Mouse (Mus musculus): ENCODE results near the gene Gpatch8. TPM values are rescaled to one million over a fixed set of nuclear protein-coding genes. Genes with fewer than 3 reads are reported as not detected.

The Gpatch8 gene
- polyA plus RNA-seq, 1 experiment from 2014 or later: 77.6 TPM

DNA sequence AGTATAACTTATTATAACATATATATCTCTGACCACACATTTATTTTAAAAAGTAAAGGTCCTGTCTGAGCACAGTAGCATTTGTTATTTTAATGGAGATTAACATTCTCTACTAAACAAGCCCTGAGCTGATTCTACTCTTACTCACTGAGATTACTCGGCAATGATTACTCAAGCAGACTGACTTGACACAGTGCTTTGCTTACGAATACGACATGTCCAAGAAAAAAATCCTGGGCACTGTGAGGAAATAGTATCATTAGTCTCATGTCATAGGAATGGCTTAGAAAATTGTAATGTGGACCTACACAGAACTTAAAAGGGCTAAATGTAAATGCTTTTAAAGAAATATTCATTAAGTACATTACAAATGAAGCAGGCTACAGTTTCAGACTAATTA lies 20.0 kb downstream of the Gpatch8 start:
- H3K4me2 ChIP-seq (replicated peaks): no peak overlapping the region
- ATAC-seq (replicated peaks): no peak
- no peaks in the 10 kb centered on the region for H3K9me3 ChIP-seq
- H3K27me3 ChIP-seq: no peaks in the 10 kb centered on the region
- H3K27ac ChIP-seq (replicated peaks): 0 out of 2 replicates have a peak overlapping the region, but pooled peaks have one; percentile 15
- H3K4me3 ChIP-seq: no peak overlapping the region
- 0 out of 2 replicates have a peak, but pooled peaks cover 13% of the 10 kb centered on the region for H3K4me1 ChIP-seq
- H3K9ac ChIP-seq (replicated peaks): no peak overlapping the region
- WGBS: 36% methylated on average over 3 of the region's 3 CpGs
- H3K36me3 ChIP-seq: peaks cover 9% of the 10 kb centered on the region; the same call in 1 of the 2 replicates

DNA sequence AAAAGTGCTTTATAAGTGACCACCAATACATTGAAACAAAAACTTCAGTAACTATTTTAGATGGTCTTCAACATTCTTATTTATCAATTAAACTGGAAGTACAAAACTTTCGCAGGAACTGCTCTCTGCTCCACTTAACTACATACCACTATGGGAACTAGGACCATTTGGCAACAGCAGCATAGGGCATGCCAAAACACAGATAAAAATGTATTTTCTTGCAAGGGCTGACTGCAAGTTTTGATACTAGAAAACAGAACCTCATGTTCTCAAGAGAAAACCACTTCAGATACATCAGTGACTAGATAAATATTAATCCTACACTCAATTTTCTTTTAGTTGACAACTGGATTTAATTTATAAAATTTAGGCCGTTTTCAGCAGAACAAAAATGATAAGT lies 22.1 kb downstream of the Gpatch8 start:
- H3K27ac ChIP-seq (replicated peaks): no peak overlapping the region
- WGBS: 95% methylated on average over 2 of the region's 2 CpGs
- no peak overlapping the region for H3K4me3 ChIP-seq
- H3K4me2 ChIP-seq (replicated peaks): no peak overlapping the region
- no peaks in the 10 kb centered on the region for H3K9me3 ChIP-seq
- ATAC-seq (replicated peaks): no peak
- H3K36me3 ChIP-seq: peaks cover 9% of the 10 kb centered on the region; the same call in 1 of the 2 replicates
- H3K27me3 ChIP-seq: no peaks in the 10 kb centered on the region
- 0 out of 2 replicates have a peak, but pooled peaks cover 14% of the 10 kb centered on the region for H3K4me1 ChIP-seq
- H3K9ac ChIP-seq (replicated peaks): no peak overlapping the region

DNA sequence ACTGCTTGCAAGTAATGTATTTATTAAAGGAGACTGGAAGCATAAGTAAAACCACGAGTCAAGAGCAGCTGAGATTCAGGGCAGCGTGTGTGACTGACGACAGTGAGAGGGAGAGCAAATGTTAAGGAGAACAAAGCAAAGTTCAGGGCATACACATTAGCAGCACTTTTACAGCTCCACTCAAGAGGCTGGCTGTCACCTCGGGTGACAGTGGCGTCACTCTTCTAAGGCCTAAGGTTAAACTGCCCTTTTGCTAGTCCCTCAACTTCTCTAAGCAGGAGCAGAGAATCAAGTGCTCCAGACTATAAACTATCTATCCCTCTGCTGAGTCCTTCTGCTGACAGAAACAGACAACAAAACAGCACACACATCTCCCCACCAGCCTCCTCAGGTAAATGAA lies 24.8 kb downstream of the Gpatch8 start:
- Histone ChIP-seq H3K4me2 (replicated peaks) (no peak overlapping the region), H3K9ac (replicated peaks) (no peak overlapping the region), H3K27me3 (no peaks in the 10 kb centered on the region), H3K27ac (replicated peaks) (no peak overlapping the region), H3K4me1 (peaks cover 15% of the 10 kb centered on the region; the same call in 1 of the 2 replicates), H3K36me3 (0 out of 2 replicates have a peak, but pooled peaks cover 7% of the 10 kb centered on the region), H3K9me3 (no peaks in the 10 kb centered on the region), H3K4me3 (no peak overlapping the region)
- ATAC-seq (replicated peaks): no peak
- 54% methylated on average over 5 of the region's 5 CpGs for WGBS

DNA sequence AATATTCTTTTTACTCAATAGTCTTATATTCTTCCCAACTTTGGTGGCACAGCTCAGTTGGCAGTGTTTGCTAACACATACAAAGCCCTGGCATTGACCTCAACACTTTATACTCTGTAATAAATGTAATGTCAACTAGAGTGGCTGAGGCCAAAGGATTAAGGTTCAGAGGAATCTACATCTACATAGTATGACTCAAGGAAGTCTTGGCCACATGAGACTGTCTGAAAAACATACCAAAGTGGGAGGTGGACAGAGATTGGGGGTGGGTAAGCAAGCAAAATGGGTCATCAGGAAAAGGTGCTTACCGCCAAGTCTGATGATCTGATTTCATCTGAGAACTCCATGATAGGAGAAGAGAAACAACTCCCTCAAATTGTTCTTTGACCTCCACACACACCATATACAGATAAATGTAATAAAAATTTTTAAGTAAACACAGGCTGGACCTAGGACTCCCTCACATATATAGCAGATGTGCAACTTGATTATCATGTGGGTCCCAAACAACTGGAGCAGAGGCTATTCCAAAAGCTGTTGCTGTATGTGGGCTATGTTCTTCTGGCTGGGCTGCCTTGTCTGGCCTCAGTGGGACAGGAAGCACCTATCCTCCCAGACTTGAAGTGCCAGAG lies 41.3 kb downstream of the Gpatch8 start:
- no peak for ATAC-seq (replicated peaks)
- H3K9ac ChIP-seq (replicated peaks): no peak overlapping the region
- WGBS: 93% methylated on average over 1 of the region's 1 CpGs
- H3K36me3 ChIP-seq: peaks cover 12% of the 10 kb centered on the region
- H3K4me1 ChIP-seq: no peaks in the 10 kb centered on the region
- H3K4me2 ChIP-seq (replicated peaks): no peak overlapping the region
- no peak overlapping the region for H3K27ac ChIP-seq (replicated peaks)
- no peaks in the 10 kb centered on the region for H3K9me3 ChIP-seq
- no peak overlapping the region for H3K4me3 ChIP-seq
- no peaks in the 10 kb centered on the region for H3K27me3 ChIP-seq

DNA sequence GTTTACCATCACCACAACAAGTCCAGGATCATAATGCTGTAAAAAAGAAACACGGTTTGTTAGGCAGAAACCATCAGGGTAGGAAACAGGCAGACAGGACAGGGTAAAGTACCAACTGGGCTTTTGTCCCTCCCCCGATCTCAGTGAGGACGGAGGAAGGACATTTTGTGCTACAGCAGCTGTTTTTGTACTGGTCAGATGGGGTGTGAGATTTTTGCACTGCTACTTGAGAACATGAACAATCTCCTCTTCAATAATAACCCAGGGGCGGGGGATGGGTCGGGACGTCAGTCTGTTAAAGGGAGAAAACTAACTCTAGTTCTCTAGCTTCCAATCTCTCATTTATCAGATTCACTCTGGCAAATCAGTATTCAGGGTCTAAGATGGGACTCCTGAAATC lies 46.0 kb downstream of the Gpatch8 start:
- H3K27ac ChIP-seq (replicated peaks): no peak overlapping the region
- H3K36me3 ChIP-seq: peaks cover 12% of the 10 kb centered on the region
- H3K9ac ChIP-seq (replicated peaks): no peak overlapping the region
- H3K4me2 ChIP-seq (replicated peaks): no peak overlapping the region
- ATAC-seq (replicated peaks): no peak
- WGBS: 58% methylated on average over 6 of the region's 6 CpGs
- no peaks in the 10 kb centered on the region for H3K27me3 ChIP-seq
- H3K9me3 ChIP-seq: no peaks in the 10 kb centered on the region
- H3K4me1 ChIP-seq: no peaks in the 10 kb centered on the region
- no peak overlapping the region for H3K4me3 ChIP-seq

DNA sequence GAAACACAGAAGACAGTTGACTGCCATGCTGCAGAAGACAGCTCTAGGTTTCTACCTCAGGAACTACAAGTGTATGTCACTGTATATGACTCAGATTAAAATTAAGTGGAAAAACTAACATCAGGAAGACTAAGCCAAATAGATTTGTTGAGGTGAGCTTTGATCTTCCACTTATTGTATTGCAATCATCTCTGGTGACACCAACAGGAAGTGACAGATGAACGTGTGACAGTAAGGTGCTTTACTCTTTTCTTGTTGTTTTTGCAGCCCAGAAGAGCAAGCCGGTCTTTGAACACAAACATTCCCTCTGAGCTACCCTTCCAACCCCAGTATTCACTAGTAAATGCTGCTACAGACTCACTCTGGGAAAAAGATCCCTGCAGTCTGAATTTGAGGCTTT lies 59.5 kb downstream of the Gpatch8 start:
- no peak overlapping the region for H3K4me3 ChIP-seq
- H3K4me2 ChIP-seq (replicated peaks): no peak overlapping the region
- ATAC-seq (replicated peaks): no peak
- no peaks in the 10 kb centered on the region for H3K27me3 ChIP-seq
- H3K9ac ChIP-seq (replicated peaks): no peak overlapping the region
- WGBS: 89% methylated on average over 2 of the region's 2 CpGs
- H3K36me3 ChIP-seq: peaks cover 46% of the 10 kb centered on the region
- no peaks in the 10 kb centered on the region for H3K9me3 ChIP-seq
- H3K4me1 ChIP-seq: no peaks in the 10 kb centered on the region
- no peak overlapping the region for H3K27ac ChIP-seq (replicated peaks)

DNA sequence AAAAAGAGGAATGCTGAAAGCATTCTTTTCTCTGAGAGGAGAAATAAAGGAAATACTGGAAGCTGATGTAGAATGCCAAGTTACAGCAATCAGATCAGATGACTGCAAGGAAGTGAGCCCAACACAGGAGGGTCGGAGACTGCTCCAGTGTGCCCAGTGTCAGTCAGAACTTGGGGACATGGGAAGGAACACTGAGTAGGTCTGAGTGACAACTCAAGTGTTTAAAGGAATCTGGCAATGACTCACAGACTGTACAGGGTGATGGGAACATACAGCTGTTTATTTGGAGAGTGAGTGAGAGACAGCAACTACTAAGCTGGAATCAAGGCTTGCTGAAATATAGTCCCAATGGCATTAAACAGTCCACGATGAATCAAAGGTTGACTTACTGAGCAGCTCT lies 60.0 kb downstream of the Gpatch8 start:
- Histone ChIP-seq H3K27ac (replicated peaks) (no peak overlapping the region), H3K36me3 (peaks cover 45% of the 10 kb centered on the region), H3K4me1 (no peaks in the 10 kb centered on the region), H3K9me3 (no peaks in the 10 kb centered on the region), H3K4me3 (no peak overlapping the region), H3K9ac (replicated peaks) (no peak overlapping the region), H3K4me2 (replicated peaks) (no peak overlapping the region), H3K27me3 (no peaks in the 10 kb centered on the region)
- WGBS: 89% methylated on average over 2 of the region's 2 CpGs
- ATAC-seq (replicated peaks): no peak

DNA sequence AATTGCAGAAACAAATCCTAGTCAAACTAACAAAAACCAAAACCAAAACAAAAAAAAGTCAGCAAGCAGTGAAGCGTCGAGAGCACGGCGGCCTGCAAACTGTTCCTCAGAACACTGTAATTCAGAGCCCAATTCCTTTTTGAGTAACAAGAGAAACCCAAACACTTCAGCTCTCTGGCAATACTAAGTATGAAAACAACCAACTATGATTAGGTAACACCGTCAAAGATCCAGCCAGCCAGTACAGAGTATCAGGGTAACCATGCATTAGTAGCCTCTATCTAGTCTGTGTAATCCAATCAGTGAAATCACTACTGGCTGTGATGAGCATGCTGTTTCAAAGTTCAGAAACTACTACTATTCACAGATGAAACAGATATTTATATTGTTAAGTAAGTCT lies 60.5 kb downstream of the Gpatch8 start:
- no peak overlapping the region for H3K9ac ChIP-seq (replicated peaks)

DNA sequence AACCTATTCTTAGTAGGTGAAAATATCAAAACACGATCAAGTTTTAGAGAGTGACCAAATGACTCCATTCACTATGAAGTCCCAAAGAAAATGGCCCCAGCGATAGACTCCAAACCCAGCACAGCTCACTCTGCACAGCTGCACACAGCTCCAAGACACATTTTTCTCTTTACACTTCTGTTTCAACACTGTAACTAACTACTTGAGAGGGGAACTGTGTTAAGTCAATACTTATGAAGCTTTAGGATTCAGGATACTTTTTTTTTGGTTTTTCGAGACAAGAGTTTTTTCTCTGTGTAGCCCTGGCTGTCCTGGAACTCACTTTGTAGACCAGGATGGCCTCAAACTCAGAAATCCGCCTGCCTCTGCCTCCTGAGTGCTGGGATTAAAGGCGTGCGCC lies 61.1 kb downstream of the Gpatch8 start:
- no peak for ATAC-seq (replicated peaks)
- no peaks in the 10 kb centered on the region for H3K27me3 ChIP-seq
- no peak overlapping the region for H3K4me3 ChIP-seq
- H3K27ac ChIP-seq (replicated peaks): no peak overlapping the region
- no peak overlapping the region for H3K4me2 ChIP-seq (replicated peaks)
- 95% methylated on average over 6 of the region's 6 CpGs for WGBS
- no peaks in the 10 kb centered on the region for H3K4me1 ChIP-seq
- no peak overlapping the region for H3K9ac ChIP-seq (replicated peaks)
- peaks cover 40% of the 10 kb centered on the region for H3K36me3 ChIP-seq
- no peaks in the 10 kb centered on the region for H3K9me3 ChIP-seq

More for the DNA sequence above, 60.5 kb downstream of the Gpatch8 start:
- WGBS: 97% methylated on average over 5 of the region's 5 CpGs
- Histone ChIP-seq H3K36me3 (peaks cover 43% of the 10 kb centered on the region), H3K4me1 (no peaks in the 10 kb centered on the region), H3K4me3 (no peak overlapping the region), H3K9me3 (no peaks in the 10 kb centered on the region), H3K27me3 (no peaks in the 10 kb centered on the region), H3K27ac (replicated peaks) (no peak overlapping the region), H3K4me2 (replicated peaks) (no peak overlapping the region)
- ATAC-seq (replicated peaks): no peak

DNA sequence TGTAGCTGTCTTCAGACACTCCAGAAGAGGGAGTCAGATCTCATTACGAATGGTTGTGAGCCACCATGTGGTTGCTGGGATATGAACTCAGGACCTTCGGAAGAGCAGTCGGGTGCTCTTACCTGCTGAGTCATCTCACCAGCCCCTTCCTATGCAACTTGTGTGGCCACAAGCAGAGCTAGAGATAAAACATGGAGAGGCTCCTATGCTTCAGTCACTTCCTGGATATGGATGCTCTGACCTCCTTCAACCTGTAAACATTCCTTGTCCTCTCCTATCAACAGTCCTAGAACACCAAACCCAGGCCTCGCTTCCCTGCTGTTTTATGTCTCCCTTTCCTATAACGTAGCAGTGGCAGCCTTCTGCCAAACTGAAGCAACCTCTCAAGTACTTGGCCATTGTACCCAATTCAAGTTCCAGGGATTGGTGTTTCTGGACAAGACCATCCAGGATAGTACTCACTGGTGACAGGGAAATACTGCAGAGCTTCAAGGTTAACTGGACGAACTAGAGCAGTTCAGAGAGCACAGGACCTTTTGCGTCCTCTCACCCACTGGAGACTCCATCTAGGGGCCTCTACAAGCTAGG lies 62.0 kb downstream of the Gpatch8 start:
- ATAC-seq (replicated peaks): no peak
- Histone ChIP-seq H3K4me1 (no peaks in the 10 kb centered on the region), H3K9ac (replicated peaks) (no peak overlapping the region), H3K36me3 (peaks cover 31% of the 10 kb centered on the region), H3K27ac (replicated peaks) (no peak overlapping the region), H3K4me3 (no peak overlapping the region), H3K27me3 (no peaks in the 10 kb centered on the region), H3K9me3 (no peaks in the 10 kb centered on the region), H3K4me2 (replicated peaks) (no peak overlapping the region)
- WGBS: 89% methylated on average over 7 of the region's 7 CpGs

DNA sequence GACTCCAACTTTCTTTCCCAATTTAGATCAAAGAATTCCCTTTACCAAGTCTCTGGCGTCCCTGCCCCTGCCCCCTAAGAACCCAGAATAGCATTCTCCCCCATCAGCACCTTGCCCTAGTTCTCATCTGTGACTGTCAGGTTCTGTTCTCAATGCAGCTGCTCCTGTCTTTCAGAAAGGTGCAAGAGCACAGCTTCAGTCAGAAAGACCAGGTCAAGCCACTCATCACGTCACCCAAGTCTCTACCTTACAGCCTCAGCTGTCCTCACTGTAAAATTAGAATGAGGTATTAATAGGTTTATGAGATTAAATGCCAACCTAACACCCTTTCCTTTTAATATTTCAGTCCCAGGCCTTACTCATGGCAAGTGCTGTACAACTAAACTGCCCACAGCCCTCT lies 63.0 kb downstream of the Gpatch8 start:
- H3K4me1 ChIP-seq: no peaks in the 10 kb centered on the region
- H3K4me3 ChIP-seq: no peak overlapping the region
- no peak overlapping the region for H3K4me2 ChIP-seq (replicated peaks)
- no peaks in the 10 kb centered on the region for H3K9me3 ChIP-seq
- no peak overlapping the region for H3K9ac ChIP-seq (replicated peaks)
- 88% methylated on average over 2 of the region's 2 CpGs for WGBS
- H3K27me3 ChIP-seq: no peaks in the 10 kb centered on the region
- H3K36me3 ChIP-seq: peaks cover 23% of the 10 kb centered on the region
- no peak overlapping the region for H3K27ac ChIP-seq (replicated peaks)
- ATAC-seq (replicated peaks): no peak

DNA sequence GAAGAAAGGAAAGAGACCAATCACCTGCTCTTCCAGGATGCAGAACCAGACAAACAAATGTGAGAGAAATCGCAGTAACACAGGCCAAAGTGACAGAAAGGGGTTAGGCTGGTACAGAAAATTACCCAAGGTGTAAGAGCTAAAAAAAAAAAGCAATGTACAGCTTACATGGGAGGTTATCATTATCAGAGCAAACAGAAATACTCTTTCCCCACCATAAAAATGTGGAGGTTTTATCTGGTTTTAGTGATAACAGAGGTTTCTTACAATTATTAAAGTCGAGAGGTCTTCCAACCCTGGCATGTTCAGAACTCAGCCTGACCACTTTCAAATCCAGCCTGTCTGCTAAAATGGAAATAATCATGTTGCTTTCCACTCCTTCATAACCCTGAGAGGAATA lies 68.3 kb downstream of the Gpatch8 start:
- Histone ChIP-seq H3K9ac (replicated peaks) (no peak overlapping the region), H3K27me3 (no peaks in the 10 kb centered on the region), H3K4me1 (no peaks in the 10 kb centered on the region), H3K36me3 (peaks cover 32% of the 10 kb centered on the region), H3K9me3 (no peaks in the 10 kb centered on the region), H3K4me3 (no peak overlapping the region), H3K4me2 (replicated peaks) (no peak overlapping the region), H3K27ac (replicated peaks) (no peak overlapping the region)
- WGBS: 92% methylated on average over 2 of the region's 2 CpGs
- no peak for ATAC-seq (replicated peaks)
